Mouse (Mus musculus): ENCODE measurements around the gene Nsl1.

The Nsl1 gene

DNA sequence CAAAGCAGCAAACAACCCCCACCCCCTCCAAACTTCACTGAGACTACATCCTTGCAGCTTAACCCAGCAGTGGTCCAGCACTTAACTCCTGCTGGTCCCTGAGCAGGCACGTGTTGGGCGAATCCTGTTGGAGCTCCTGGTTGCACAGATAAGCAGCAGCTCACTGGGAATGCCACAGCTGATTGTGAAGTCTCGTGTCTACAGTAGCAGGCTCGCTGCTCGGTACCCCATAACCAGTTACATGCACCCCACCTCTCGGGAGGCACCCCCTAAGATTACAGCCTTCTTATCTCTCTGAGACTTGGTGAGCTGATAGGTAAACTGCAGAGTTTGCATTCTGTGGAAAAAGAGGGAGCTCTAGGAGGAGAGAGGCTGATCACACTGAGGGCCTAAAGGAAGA is 26.5 kb downstream of the Nsl1 start:
- in situ Hi-C loops (cut with MboI, MseI): loop anchor here (5.0 kb wide), 2 partner anchors 33 to 193 kb away; no protein-coding TSS in a partner anchor

GRCm38 (mm10) chr1:191092050-191092449 is 29.2 kb downstream of the Nsl1 start:
- in situ Hi-C loops (cut with MboI, MseI): loop anchor here (5.0 kb wide), 2 partner anchors 35 to 190 kb away; no protein-coding TSS in a partner anchor

- in situ Hi-C loops (cut with MboI, MseI): loop anchor here (5.0 kb wide), 2 partner anchors 34 to 189 kb away; no protein-coding TSS in a partner anchor
These were observed 30.8 kb downstream of the Nsl1 start for GRCm38 (mm10) chr1:191093578-191093977.

GRCm38 (mm10) chr1:191095019-191095418 is 32.2 kb downstream of the Nsl1 start:
- in situ Hi-C loops (cut with MboI, MseI): no loop called here

DNA sequence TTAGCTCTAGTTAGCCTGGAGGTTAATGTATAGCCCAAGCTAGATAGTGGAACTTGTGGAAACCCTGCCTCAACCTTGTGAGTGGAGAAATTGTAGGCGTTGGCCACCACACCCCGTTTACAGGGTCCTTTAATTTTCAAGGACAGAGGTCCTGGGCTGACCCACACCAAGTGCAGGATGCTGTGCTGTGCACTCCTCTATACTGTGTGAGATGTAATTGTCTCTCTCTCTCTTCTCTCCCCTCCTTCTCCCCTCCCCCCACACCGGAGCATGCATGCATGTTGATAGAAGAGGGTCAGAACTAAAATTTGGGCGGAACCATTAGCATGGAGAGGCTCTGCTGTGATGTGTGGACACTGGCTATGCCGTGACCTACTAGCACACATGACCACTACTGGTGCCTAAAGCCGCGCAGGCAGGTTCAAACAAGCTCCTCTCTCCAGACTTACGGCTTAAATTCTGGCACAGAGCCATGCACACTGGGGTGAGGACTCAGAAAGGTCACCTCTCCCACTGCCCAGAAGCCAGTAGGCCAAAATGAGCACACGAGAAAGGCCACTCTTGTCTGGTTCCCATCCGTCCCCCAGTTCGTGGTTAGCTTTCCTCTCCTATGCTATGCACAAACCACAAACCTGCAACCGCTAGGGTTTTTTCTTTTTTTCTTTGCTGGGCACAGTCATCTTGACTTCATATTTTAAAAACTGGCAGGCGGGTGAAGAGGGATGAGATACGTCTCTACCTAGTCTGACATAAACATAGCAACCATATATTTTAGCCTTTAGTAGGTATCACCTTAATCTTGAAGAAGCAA is 34.3 kb downstream of the Nsl1 start:
- in situ Hi-C loops (cut with MboI, MseI): no loop called here

- in situ Hi-C loops (cut with MboI, MseI): no loop called here
These were observed 35.3 kb downstream of the Nsl1 start, which contains the start of gene Batf3 for GRCm38 (mm10) chr1:191097802-191098747. TSS of gene Batf3 (plus strand) at chr1:191097847.

GRCm38 (mm10) chr1:191099114-191099513 is 36.3 kb downstream of the Nsl1 start:
- in situ Hi-C loops (cut with MboI, MseI): no loop called here

GRCm38 (mm10) chr1:191099772-191100291 is 37.0 kb downstream of the Nsl1 start:
- in situ Hi-C loops (cut with MboI, MseI): no loop called here

- in situ Hi-C loops (cut with MboI, MseI): no loop called here
These were observed 40.0 kb downstream of the Nsl1 start for GRCm38 (mm10) chr1:191102730-191103370.

- in situ Hi-C loops (cut with MboI, MseI): no loop called here
These were observed 42.4 kb downstream of the Nsl1 start for GRCm38 (mm10) chr1:191105246-191105645.

DNA sequence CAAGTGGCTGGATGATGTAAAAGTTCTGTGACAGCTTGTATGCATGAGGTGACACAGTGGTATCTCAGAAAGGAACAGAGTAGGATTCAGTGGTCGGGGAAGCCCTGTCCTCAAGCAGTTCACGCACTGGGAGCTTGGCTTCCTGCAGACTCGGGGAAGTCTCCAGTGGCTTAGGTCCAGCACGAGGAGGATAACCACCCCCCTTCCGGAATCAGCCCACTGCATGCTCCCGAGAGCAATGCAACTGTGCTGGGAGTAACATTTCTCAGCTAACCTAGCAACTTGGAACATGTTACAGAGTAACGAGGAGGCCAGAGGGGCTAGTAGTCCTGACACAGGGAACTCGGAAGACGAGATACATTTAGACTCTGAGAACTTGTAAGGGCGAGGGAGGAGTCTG is 44.5 kb downstream of the Nsl1 start:
- in situ Hi-C loops (cut with MboI, MseI): no loop called here

GRCm38 (mm10) chr1:191109907-191110306 is 47.1 kb downstream of the Nsl1 start:
- in situ Hi-C loops (cut with MboI, MseI): no loop called here

DNA sequence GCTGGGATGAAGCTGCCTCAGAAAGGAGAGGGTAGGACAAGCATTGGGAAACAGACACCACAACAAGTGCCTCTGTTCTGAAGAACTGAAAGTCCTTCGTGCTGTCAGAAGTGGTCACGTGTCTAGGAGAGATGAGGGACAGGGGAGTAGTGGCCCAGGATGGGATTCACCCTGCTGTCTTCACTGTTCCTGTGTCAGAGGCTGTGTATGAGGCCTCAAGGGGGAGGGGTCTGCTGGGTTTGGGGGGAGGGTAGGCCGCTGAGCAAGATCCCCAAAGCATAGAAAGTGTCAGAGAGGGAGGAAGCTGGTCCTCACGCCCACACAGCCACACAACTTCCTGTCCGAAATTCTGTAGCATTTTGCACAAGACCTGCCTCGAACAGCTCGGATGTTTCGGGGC is 48.3 kb downstream of the Nsl1 start:
- in situ Hi-C loops (cut with MboI, MseI): no loop called here

- in situ Hi-C loops (cut with MboI, MseI): no loop called here
These were observed 52.1 kb downstream of the Nsl1 start for GRCm38 (mm10) chr1:191114868-191115267.

- in situ Hi-C loops (cut with MboI, MseI): no loop called here
These were observed 52.9 kb downstream of the Nsl1 start for GRCm38 (mm10) chr1:191115514-191116238.

- in situ Hi-C loops (cut with MboI, MseI): loop anchor here in 1 of 2 experiments (5.0 kb wide), 1 partner anchor 35 kb away; no protein-coding TSS in a partner anchor
These were observed 59.9 kb downstream of the Nsl1 start for GRCm38 (mm10) chr1:191122744-191123143.

DNA sequence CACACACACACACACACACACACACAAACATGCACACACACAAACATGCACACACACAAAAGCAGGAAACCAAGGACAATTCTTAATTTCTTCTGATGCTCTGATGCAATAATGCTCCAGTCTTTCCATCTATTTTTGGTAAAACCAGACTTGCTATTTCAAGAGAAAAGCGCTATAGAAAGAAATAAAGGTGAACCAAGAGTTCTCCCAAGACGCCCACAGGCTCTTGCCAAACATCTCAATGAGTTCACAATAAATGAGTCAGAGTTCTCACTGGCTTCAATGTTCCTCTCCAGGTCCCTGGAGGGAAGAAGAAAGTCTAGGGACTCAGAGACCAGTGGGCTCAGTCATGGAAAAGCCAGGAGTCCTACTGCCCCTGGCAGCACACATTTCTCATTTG is 60.9 kb downstream of the Nsl1 start:
- in situ Hi-C loops (cut with MboI, MseI): loop anchor here in 1 of 2 experiments (5.0 kb wide), 1 partner anchor 36 kb away; no protein-coding TSS in a partner anchor

- in situ Hi-C loops (cut with MboI, MseI): loop anchor here in 1 of 2 experiments (5.0 kb wide), 1 partner anchor 37 kb away; no protein-coding TSS in a partner anchor
These were observed 61.5 kb downstream of the Nsl1 start for GRCm38 (mm10) chr1:191124288-191124687.

- in situ Hi-C loops (cut with MboI, MseI): loop anchor here in 1 of 2 experiments (5.0 kb wide), 1 partner anchor 34 kb away; no protein-coding TSS in a partner anchor
These were observed 63.2 kb downstream of the Nsl1 start for GRCm38 (mm10) chr1:191125811-191126638.
